Mouse (Mus musculus) liver, embryonic 11.5 days (tissue): ENCODE data around the gene Cdh26. TPM values are rescaled to one million over a fixed set of nuclear protein-coding genes. Genes with fewer than 3 reads are reported as not detected.
A peak's percentile ranks its signal among the peaks of the same experiment; 100 is the strongest.

Source experiments
- ATAC-seq: fragments of 200-750 bp; cut with Nextera tagmentation; replicated peaks from 2 replicates; pipeline ENCODE4 v1.8.0; 2017; ENCODE audit warnings: moderate number of reproducible peaks, mild to moderate bottlenecking, moderate TSS enrichment, moderate library complexity; ENCODE audit not compliant: low FRiP score
- DNase-seq: peaks from one replicate; pipeline ENCODE4 v3.0.0-alpha.2; 2017; ENCODE audit warnings: low spot score
- H3K27ac ChIP-seq: fragments of 300-500 bp; sonication (generic); 2 replicates; pipeline ENCODE4 v1.5.1; 2014; ENCODE audit warnings: mild to moderate bottlenecking, low read depth, low read length, control low read depth
- H3K27me3 ChIP-seq: fragments of 300-500 bp; sonication (generic); replicated peaks from 2 replicates; pipeline ENCODE4 v1.6.1; 2014; ENCODE audit warnings: low read length, mixed read lengths; ENCODE audit not compliant: control insufficient read depth, insufficient read depth
- H3K36me3 ChIP-seq: fragments of 300-500 bp; sonication (generic); 2 replicates; pipeline ENCODE4 v1.6.1; 2014; ENCODE audit warnings: mild to moderate bottlenecking, low read length, moderate library complexity, mixed read lengths; ENCODE audit not compliant: control insufficient read depth, insufficient read depth
- H3K4me1 ChIP-seq: fragments of 300-500 bp; sonication (generic); replicated peaks from 2 replicates; pipeline ENCODE4 v1.6.1; 2014; ENCODE audit warnings: low read length, mixed read lengths; ENCODE audit not compliant: control insufficient read depth, insufficient read depth
- H3K4me2 ChIP-seq: fragments of 300-500 bp; sonication (generic); 2 replicates; pipeline ENCODE4 v1.6.1; 2014; ENCODE audit warnings: mild to moderate bottlenecking, control low read depth, moderate library complexity
- H3K4me3 ChIP-seq: fragments of 300-500 bp; sonication (generic); 2 replicates; pipeline ENCODE4 v1.5.1; 2014; ENCODE audit warnings: low read depth, low read length, control low read depth
- H3K9ac ChIP-seq: fragments of 300-500 bp; sonication (generic); 2 replicates; pipeline ENCODE4 v1.6.1; 2014; ENCODE audit warnings: low read depth, low read length, control low read depth
- H3K9me3 ChIP-seq: fragments of 300-500 bp; sonication (generic); 2 replicates; pipeline ENCODE4 v1.6.1; 2016; ENCODE audit warnings: low read length, inconsistent platforms, mixed read lengths; ENCODE audit not compliant: control insufficient read depth
- WGBS: fragments of 180-500 bp; shearing (Covaris S2); extraction: QIAGEN DNeasy Blood & Tissue Kit; methylation state at CpG from one replicate; pipeline ENCODE4 v1.1.7; 2014; 5-methylcytosine and 5-hydroxymethylcytosine counted together
- polyA plus RNA-seq: library from polyadenylated mRNA; unstranded; fragments of >200 nt; fragmentation: Nextera tagmentation; extraction: Ambion mirVana; gene quantifications from 2 replicates; pipeline ENCODE4 v1.2.1, GENCODE M21; 2014

Cdh26 gene
- polyA plus RNA-seq, 1 experiment from 2014 or later = not detected

- Histone ChIP-seq H3K4me1 (no peaks in the 10 kb centered on the region), H3K9ac (no peak overlapping the region), H3K4me3 (no peak overlapping the region), H3K27me3 (no peaks in the 10 kb centered on the region), H3K9me3 (no peaks in the 10 kb centered on the region), H3K4me2 (no peak overlapping the region), H3K27ac (no peak overlapping the region), H3K36me3 (no peaks in the 10 kb centered on the region)
- 47% methylated on average over 10 of the region's 10 CpGs for WGBS
- ATAC-seq = no peak
- DNase-seq = no peak
Observed at GRCm38 (mm10) chr2:178483462-178483861, 53.1 kb downstream of the Cdh26 start.

GRCm38 (mm10) chr2:178488276-178488675 is 57.9 kb downstream of the Cdh26 start:
- Histone ChIP-seq H3K9me3 (no peaks in the 10 kb centered on the region), H3K4me2 (no peak overlapping the region), H3K9ac (no peak overlapping the region), H3K27me3 (no peaks in the 10 kb centered on the region), H3K36me3 (no peaks in the 10 kb centered on the region), H3K4me3 (no peak overlapping the region), H3K27ac (no peak overlapping the region), H3K4me1 (no peaks in the 10 kb centered on the region)
- ATAC-seq = no peak
- WGBS = 76% methylated on average over 4 of the region's 4 CpGs
- no peak for DNase-seq

- H3K27me3 ChIP-seq = no peaks in the 10 kb centered on the region
- H3K36me3 ChIP-seq = no peaks in the 10 kb centered on the region
- ATAC-seq (no peak), DNase-seq (no peak)
- H3K27ac ChIP-seq = no peak overlapping the region
- no peak overlapping the region for H3K4me2 ChIP-seq
- H3K9me3 ChIP-seq = no peaks in the 10 kb centered on the region
- WGBS = 72% methylated on average over 9 of the region's 9 CpGs
- H3K4me3 ChIP-seq = no peak overlapping the region
- no peak overlapping the region for H3K9ac ChIP-seq
- H3K4me1 ChIP-seq = no peaks in the 10 kb centered on the region
Observed at GRCm38 (mm10) chr2:178490245-178490920, 60.1 kb downstream of the Cdh26 start.

- Histone ChIP-seq H3K9ac (no peak overlapping the region), H3K4me2 (no peak overlapping the region), H3K4me1 (no peaks in the 10 kb centered on the region), H3K9me3 (no peaks in the 10 kb centered on the region), H3K4me3 (no peak overlapping the region), H3K36me3 (no peaks in the 10 kb centered on the region), H3K27me3 (no peaks in the 10 kb centered on the region), H3K27ac (no peak overlapping the region)
- WGBS = 62% methylated on average over 11 of the region's 11 CpGs
- DNase-seq (no peak), ATAC-seq (0 out of 2 replicates have a peak, but pooled peaks have one; percentile 8)
Observed at GRCm38 (mm10) chr2:178494066-178494465, 63.7 kb downstream of the Cdh26 start.

GRCm38 (mm10) chr2:178495816-178496215 is 65.5 kb downstream of the Cdh26 start:
- no peak overlapping the region for H3K4me2 ChIP-seq
- H3K9me3 ChIP-seq = no peaks in the 10 kb centered on the region
- H3K27me3 ChIP-seq = no peaks in the 10 kb centered on the region
- no peaks in the 10 kb centered on the region for H3K4me1 ChIP-seq
- ATAC-seq = no peak
- no peak overlapping the region for H3K4me3 ChIP-seq
- no peak overlapping the region for H3K27ac ChIP-seq
- no peak for DNase-seq
- no peak overlapping the region for H3K9ac ChIP-seq
- H3K36me3 ChIP-seq = no peaks in the 10 kb centered on the region
- 96% methylated on average over 2 of the region's 2 CpGs for WGBS

GRCm38 (mm10) chr2:178497900-178498299 is 67.6 kb downstream of the Cdh26 start:
- H3K36me3 ChIP-seq = no peaks in the 10 kb centered on the region
- ATAC-seq (no peak), DNase-seq (no peak)
- no peak overlapping the region for H3K4me3 ChIP-seq
- H3K27me3 ChIP-seq = no peaks in the 10 kb centered on the region
- 36% methylated on average over 1 of the region's 1 CpGs for WGBS
- no peak overlapping the region for H3K4me2 ChIP-seq
- H3K9me3 ChIP-seq = no peaks in the 10 kb centered on the region
- no peak overlapping the region for H3K9ac ChIP-seq
- H3K4me1 ChIP-seq = no peaks in the 10 kb centered on the region
- H3K27ac ChIP-seq = no peak overlapping the region

GRCm38 (mm10) chr2:178498409-178498808 is 68.1 kb downstream of the Cdh26 start:
- 61% methylated on average over 5 of the region's 5 CpGs for WGBS
- no peaks in the 10 kb centered on the region for H3K9me3 ChIP-seq
- H3K4me1 ChIP-seq = no peaks in the 10 kb centered on the region
- no peak overlapping the region for H3K4me3 ChIP-seq
- ATAC-seq (no peak), DNase-seq (no peak)
- H3K9ac ChIP-seq = no peak overlapping the region
- no peaks in the 10 kb centered on the region for H3K27me3 ChIP-seq
- H3K36me3 ChIP-seq = no peaks in the 10 kb centered on the region
- no peak overlapping the region for H3K27ac ChIP-seq
- H3K4me2 ChIP-seq = no peak overlapping the region

GRCm38 (mm10) chr2:178502469-178502868 is 72.1 kb downstream of the Cdh26 start:
- Histone ChIP-seq H3K27ac (no peak overlapping the region), H3K9me3 (no peaks in the 10 kb centered on the region), H3K36me3 (no peaks in the 10 kb centered on the region), H3K4me1 (no peaks in the 10 kb centered on the region), H3K27me3 (no peaks in the 10 kb centered on the region), H3K4me3 (no peak overlapping the region), H3K4me2 (no peak overlapping the region), H3K9ac (no peak overlapping the region)
- 86% methylated on average over 10 of the region's 10 CpGs for whole genome bisulfite sequencing
- ATAC-seq = no peak
- DNase-seq = no peak

- Histone ChIP-seq H3K36me3 (no peaks in the 10 kb centered on the region), H3K27ac (no peak overlapping the region), H3K9ac (no peak overlapping the region), H3K4me1 (no peaks in the 10 kb centered on the region), H3K4me2 (no peak overlapping the region), H3K4me3 (no peak overlapping the region), H3K27me3 (no peaks in the 10 kb centered on the region), H3K9me3 (no peaks in the 10 kb centered on the region)
- WGBS = 29% methylated on average over 12 of the region's 12 CpGs
- DNase-seq = no peak
- ATAC-seq = peak; percentile 65
Observed at GRCm38 (mm10) chr2:178506056-178506455, 75.7 kb downstream of the Cdh26 start.
